Mouse (Mus musculus): Measurements from ENCODE around the gene Gm6401.
"Not testable (repeated sequence)": the region's sequence is repeated elsewhere in the genome, so short reads cannot be mapped to it uniquely, and the experiment has no call there.

DNA sequence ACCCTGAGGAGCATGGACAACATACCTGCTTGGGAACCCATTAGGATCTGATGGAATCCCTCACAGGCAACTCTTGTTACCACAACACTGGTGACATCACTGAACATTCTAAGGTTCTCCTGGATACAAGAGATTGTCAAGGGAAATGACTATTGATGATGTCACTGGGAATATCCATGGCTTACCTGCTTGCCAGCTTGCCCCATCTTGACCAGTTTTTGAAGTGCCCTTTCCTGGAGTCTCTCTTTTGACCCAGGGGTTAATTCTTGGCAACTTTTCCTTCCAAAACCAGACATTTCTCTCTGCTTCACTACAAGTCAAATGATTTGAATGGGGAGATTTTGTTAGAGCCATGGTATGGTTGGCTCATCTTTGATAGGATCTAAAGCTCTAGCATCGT lies 15.5 kb upstream of the Gm6401 start, which contains the start of gene Gm3543:
- not testable (repeated sequence) for TF ChIP-seq CTCF (IDR thresholded peaks at IDR 0.05; ENCODE audit: low read depth, low read length); TAL1 (conservative IDR thresholded peaks at IDR 0.05; ENCODE audit: low read depth, low read length); GATA1 (IDR thresholded peaks at IDR 0.05; ENCODE audit: borderline replicate concordance, low read length); POLR2AphosphoS5 (IDR thresholded peaks at IDR 0.05; ENCODE audit: insufficient replicate concordance, low read depth, low read length)

All from G1E (cell line).